Mouse (Mus musculus) forebrain, embryonic 14.5 days (tissue): Measurements from ENCODE around the gene Syngr4. TPM values are rescaled to one million over a fixed set of nuclear protein-coding genes. Genes with fewer than 3 reads are reported as not detected.

Experiments
- polyA plus RNA-seq: library from polyadenylated mRNA; unstranded; fragments of >200 nt; fragmentation: Nextera tagmentation; extraction: Ambion mirVana; gene quantifications from 2 replicates; pipeline ENCODE4 v1.2.1, GENCODE M21; 2014

Gene Syngr4
- polyA plus RNA-seq, 1 experiment from 2014 or later: 0.55 TPM

Other genes starting within 250 kb of the Syngr4 start
- gene Fut2, start 230.3 kb downstream of the Syngr4 start, polyA plus RNA-seq: 0.11 TPM in 1 of 2 replicates, not detected in the other
- 0.28 and 0.41 TPM in 2 replicates for gene Ntn5, start 212.7 kb downstream of the Syngr4 start, polyA plus RNA-seq
- 0.06 and 0.38 TPM in 2 replicates for gene Sec1, start 202.3 kb downstream of the Syngr4 start, polyA plus RNA-seq
- gene Car11, start 196.9 kb downstream of the Syngr4 start, polyA plus RNA-seq: 22.5 and 22.8 TPM in 2 replicates
- 3.6 and 3.7 TPM in 2 replicates for gene Dbp, start 191.6 kb downstream of the Syngr4 start, polyA plus RNA-seq
- 727 and 966 TPM in 2 replicates for gene Rpl18, start 181.3 kb downstream of the Syngr4 start, polyA plus RNA-seq
- gene Sphk2, start 178.7 kb downstream of the Syngr4 start, polyA plus RNA-seq: 16.3 and 19.7 TPM in 2 replicates
- 0.11 and 0.15 TPM in 2 replicates for gene Fam83e, start 175.5 kb downstream of the Syngr4 start, polyA plus RNA-seq
- not detected in 2 replicates for gene Spaca4, start 170.9 kb downstream of the Syngr4 start, polyA plus RNA-seq
- gene Lmtk3, start 113.0 kb downstream of the Syngr4 start, polyA plus RNA-seq: 11.8 and 18.4 TPM in 2 replicates
- gene Sult2b1, start 112.0 kb downstream of the Syngr4 start, polyA plus RNA-seq: 4.0 and 5.4 TPM in 2 replicates
- gene Cyth2, start 82.1 kb downstream of the Syngr4 start, polyA plus RNA-seq: 286 TPM in 2 replicates
- 0.41 and 0.78 TPM in 2 replicates for gene Kcnj14, start 71.9 kb downstream of the Syngr4 start, polyA plus RNA-seq
- 45.2 and 46.7 TPM in 2 replicates for gene Grwd1, start 65.8 kb downstream of the Syngr4 start, polyA plus RNA-seq
- 104 and 111 TPM in 2 replicates for gene Kdelr1, start 23.9 kb downstream of the Syngr4 start, polyA plus RNA-seq
- 0.52 and 0.77 TPM in 2 replicates for gene Grin2d, start 18.3 kb downstream of the Syngr4 start, polyA plus RNA-seq
- gene Tmem143, start 227 bp upstream of the Syngr4 start, polyA plus RNA-seq: 5.1 and 6.2 TPM in 2 replicates
- 27.9 and 32.8 TPM in 2 replicates for gene Emp3, start 24.7 kb upstream of the Syngr4 start, polyA plus RNA-seq
- gene Ccdc114, start 27.4 kb upstream of the Syngr4 start, polyA plus RNA-seq: 2.6 and 2.7 TPM in 2 replicates
- gene Abcc6, start 133.6 kb upstream of the Syngr4 start, polyA plus RNA-seq: 0.30 and 0.33 TPM in 2 replicates
- 19.6 and 25.9 TPM in 2 replicates for gene Nomo1, start 137.0 kb upstream of the Syngr4 start, polyA plus RNA-seq
- gene Kcnj11, start 204.1 kb upstream of the Syngr4 start, polyA plus RNA-seq: 2.7 and 3.0 TPM in 2 replicates